Mouse (Mus musculus) intestine, embryonic 14.5 days (tissue): Measurements from ENCODE around the gene Atp1a1. TPM values are rescaled to one million over a fixed set of nuclear protein-coding genes. Genes with fewer than 3 reads are reported as not detected.

ENCODE experiments used
- ATAC-seq: fragments of 200-750 bp; cut with Nextera tagmentation; replicated peaks from 2 replicates; pipeline ENCODE4 v1.8.0; 2017; ENCODE audit warnings: low read depth, moderate number of reproducible peaks, moderate TSS enrichment, moderate library complexity; ENCODE audit not compliant: low FRiP score, low TSS enrichment
- DNase-seq: peaks from one replicate; pipeline ENCODE4 v3.0.0-alpha.2; 2018; ENCODE audit warnings: low spot score
- H3K27ac ChIP-seq: fragments of 300-500 bp; sonication (generic); 2 replicates; pipeline ENCODE4 v1.5.1; 2014; ENCODE audit warnings: low read depth, mild to moderate bottlenecking, control low read depth
- H3K27me3 ChIP-seq: fragments of 300-500 bp; sonication (generic); replicated peaks from 2 replicates; pipeline ENCODE4 v1.6.1; 2014; ENCODE audit warnings: low read length, control low read depth; ENCODE audit not compliant: control insufficient read depth, insufficient read depth
- H3K36me3 ChIP-seq: fragments of 300-500 bp; sonication (generic); 2 replicates; pipeline ENCODE4 v1.6.1; 2014; ENCODE audit warnings: low read length, control low read depth; ENCODE audit not compliant: control insufficient read depth, insufficient read depth
- H3K4me1 ChIP-seq: fragments of 300-500 bp; sonication (generic); replicated peaks from 2 replicates; pipeline ENCODE4 v1.6.1; 2014; ENCODE audit warnings: low read length, control low read depth, mixed read lengths; ENCODE audit not compliant: control insufficient read depth, insufficient read depth
- H3K4me2 ChIP-seq: fragments of 300-500 bp; sonication (generic); 2 replicates; pipeline ENCODE4 v1.6.1; 2014; ENCODE audit warnings: low read length
- H3K4me3 ChIP-seq: fragments of 300-500 bp; sonication (generic); 2 replicates; pipeline ENCODE4 v1.5.1; 2014; ENCODE audit warnings: low read depth, low read length, control low read depth, mixed read lengths
- H3K9ac ChIP-seq: fragments of 300-500 bp; sonication (generic); 2 replicates; pipeline ENCODE4 v1.6.1; 2014; ENCODE audit warnings: mild to moderate bottlenecking, low read length
- H3K9me3 ChIP-seq: fragments of 300-500 bp; sonication (generic); 2 replicates; pipeline ENCODE4 v1.6.1; 2016; ENCODE audit warnings: low read length, control low read depth; ENCODE audit not compliant: control insufficient read depth
- WGBS: fragments of 180-500 bp; shearing (Covaris S2); extraction: QIAGEN DNeasy Blood & Tissue Kit; methylation state at CpG from one replicate; pipeline ENCODE4 v1.1.7; 2014; 5-methylcytosine and 5-hydroxymethylcytosine counted together
- polyA plus RNA-seq: library from polyadenylated mRNA; unstranded; fragments of >200 nt; fragmentation: Nextera tagmentation; extraction: Ambion mirVana; gene quantifications from 2 replicates; pipeline ENCODE4 v1.2.1, GENCODE M21; 2014

Atp1a1 gene
- polyA plus RNA-seq, 1 experiment from 2014 or later: 276 TPM

- WGBS: 75% methylated on average over 3 of the region's 3 CpGs
- H3K9me3 ChIP-seq: no peaks in the 10 kb centered on the region
- no peak overlapping the region for H3K9ac ChIP-seq
- H3K4me1 ChIP-seq: peaks cover 9% of the 10 kb centered on the region; the same call in 1 of the 2 replicates
- H3K27me3 ChIP-seq: no peaks in the 10 kb centered on the region
- H3K4me2 ChIP-seq: no peak overlapping the region
- H3K36me3 ChIP-seq: peaks cover 53% of the 10 kb centered on the region
- H3K4me3 ChIP-seq: no peak overlapping the region
- no peak overlapping the region for H3K27ac ChIP-seq
- ATAC-seq (no peak), DNase-seq (no peak)
These were observed 29.9 kb downstream of the Atp1a1 start for GRCm38 (mm10) chr3:101574463-101575193.

DNA sequence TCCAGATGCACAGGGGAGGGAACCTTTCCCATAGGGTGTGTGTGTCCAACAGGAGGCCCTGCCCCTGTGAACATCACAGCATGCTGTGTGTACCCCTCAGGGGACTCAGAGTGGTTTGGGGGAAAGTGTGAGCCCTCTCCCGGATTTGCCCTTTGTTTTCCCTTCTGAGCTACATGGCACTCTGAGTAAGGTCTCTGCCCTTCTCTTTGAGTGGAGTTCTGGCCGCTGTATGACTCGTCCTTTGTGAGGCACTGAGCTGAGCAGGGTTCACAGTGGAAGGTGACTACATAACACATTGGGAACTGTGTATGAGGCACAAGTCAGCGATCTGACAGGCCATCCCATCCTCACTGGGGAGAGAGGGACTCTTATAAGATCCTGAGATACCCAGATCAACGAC is 31.5 kb downstream of the Atp1a1 start:
- no peak overlapping the region for H3K4me2 ChIP-seq
- H3K9ac ChIP-seq: no peak overlapping the region
- no peaks in the 10 kb centered on the region for H3K9me3 ChIP-seq
- peaks cover 36% of the 10 kb centered on the region for H3K36me3 ChIP-seq
- ATAC-seq: no peak
- WGBS: 73% methylated on average over 5 of the region's 5 CpGs
- peaks cover 4% of the 10 kb centered on the region; the same call in 1 of the 2 replicates for H3K4me1 ChIP-seq
- H3K27me3 ChIP-seq: no peaks in the 10 kb centered on the region
- no peak overlapping the region for H3K4me3 ChIP-seq
- DNase-seq: no peak
- H3K27ac ChIP-seq: no peak overlapping the region

DNA sequence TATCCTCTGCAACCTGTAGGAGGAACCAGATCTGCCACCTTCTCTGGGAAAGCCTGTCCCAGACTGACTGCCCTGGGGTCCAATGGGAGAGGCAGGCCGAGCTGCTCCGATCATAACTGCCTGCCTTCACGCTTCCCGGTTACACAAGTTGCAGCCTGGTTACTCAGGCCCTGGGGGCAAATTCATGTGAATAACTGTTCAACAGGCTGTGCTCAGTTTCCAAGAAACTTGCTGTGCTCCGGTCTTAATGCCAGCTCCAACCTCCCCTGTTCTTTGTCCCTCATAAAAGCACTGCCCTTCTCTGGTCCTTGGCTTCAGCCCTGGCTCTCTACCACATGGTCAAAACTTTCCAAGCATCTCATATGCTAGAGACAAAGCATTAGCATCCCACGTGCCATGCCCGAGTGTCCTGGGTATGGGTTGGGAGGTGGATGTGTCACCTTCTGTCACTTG is 32.3 kb downstream of the Atp1a1 start:
- Histone ChIP-seq H3K4me1 (peaks cover 4% of the 10 kb centered on the region; the same call in 1 of the 2 replicates), H3K27ac (no peak overlapping the region; the same call in 1 of the 2 replicates), H3K36me3 (peaks cover 28% of the 10 kb centered on the region), H3K4me3 (no peak overlapping the region), H3K4me2 (no peak overlapping the region), H3K27me3 (no peaks in the 10 kb centered on the region), H3K9me3 (no peaks in the 10 kb centered on the region), H3K9ac (no peak overlapping the region)
- no peak for DNase-seq
- WGBS: 63% methylated on average over 7 of the region's 7 CpGs
- no peak for ATAC-seq

DNA sequence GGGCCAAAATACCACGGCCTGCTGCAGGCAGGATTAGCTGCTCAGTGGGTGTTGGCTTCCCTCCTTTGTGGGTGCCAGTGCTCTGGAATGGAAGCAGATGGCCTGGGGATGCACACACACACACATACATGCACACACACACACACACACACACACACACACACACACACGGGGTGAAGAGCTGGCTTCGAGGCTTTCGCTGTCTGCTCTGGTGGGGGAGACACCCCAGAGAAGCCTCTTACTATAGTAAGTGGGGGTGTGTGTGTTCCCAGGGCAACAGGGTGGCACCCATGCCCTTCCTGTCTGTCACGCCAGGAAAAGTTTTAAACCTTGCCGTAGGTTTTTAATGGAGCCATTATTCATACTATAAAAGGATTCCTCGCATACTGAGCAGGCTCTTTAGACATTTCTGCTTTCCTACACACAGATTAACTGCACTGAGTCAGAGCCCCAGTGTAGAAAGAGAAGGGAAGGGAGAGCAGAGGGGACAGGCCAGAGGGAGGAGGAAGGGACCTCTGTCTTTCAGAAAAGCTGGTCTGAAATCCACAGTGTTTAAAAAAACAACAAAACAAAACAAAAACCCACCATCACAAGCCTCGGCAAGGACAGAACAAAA is 32.9 kb downstream of the Atp1a1 start:
- Histone ChIP-seq H3K4me3 (no peak overlapping the region), H3K27me3 (no peaks in the 10 kb centered on the region), H3K9me3 (no peaks in the 10 kb centered on the region), H3K36me3 (peaks cover 23% of the 10 kb centered on the region), H3K4me2 (no peak overlapping the region), H3K4me1 (peaks cover 4% of the 10 kb centered on the region; the same call in 1 of the 2 replicates), H3K27ac (no peak overlapping the region; the same call in 1 of the 2 replicates), H3K9ac (no peak overlapping the region)
- 45% methylated on average over 8 of the region's 8 CpGs for WGBS
- DNase-seq (no peak), ATAC-seq (no peak)

- no peaks in the 10 kb centered on the region for H3K27me3 ChIP-seq
- no peak overlapping the region for H3K27ac ChIP-seq
- no peaks in the 10 kb centered on the region for H3K9me3 ChIP-seq
- peaks cover 16% of the 10 kb centered on the region for H3K36me3 ChIP-seq
- no peak overlapping the region for H3K9ac ChIP-seq
- 81% methylated on average over 6 of the region's 6 CpGs for WGBS
- peaks cover 4% of the 10 kb centered on the region; the same call in 1 of the 2 replicates for H3K4me1 ChIP-seq
- H3K4me2 ChIP-seq: no peak overlapping the region
- no peak overlapping the region for H3K4me3 ChIP-seq
- ATAC-seq (no peak), DNase-seq (no peak)
These were observed 33.6 kb downstream of the Atp1a1 start for GRCm38 (mm10) chr3:101570747-101571514.

GRCm38 (mm10) chr3:101570246-101570645 is 34.2 kb downstream of the Atp1a1 start:
- H3K4me1 ChIP-seq: peaks cover 4% of the 10 kb centered on the region; the same call in 1 of the 2 replicates
- H3K36me3 ChIP-seq: peaks cover 9% of the 10 kb centered on the region; the same call in 1 of the 2 replicates
- ATAC-seq (no peak), DNase-seq (no peak)
- no peak overlapping the region for H3K27ac ChIP-seq
- no peak overlapping the region for H3K9ac ChIP-seq
- WGBS: 94% methylated on average over 3 of the region's 3 CpGs
- no peak overlapping the region for H3K4me3 ChIP-seq
- H3K27me3 ChIP-seq: no peaks in the 10 kb centered on the region
- no peak overlapping the region for H3K4me2 ChIP-seq
- no peaks in the 10 kb centered on the region for H3K9me3 ChIP-seq

GRCm38 (mm10) chr3:101568627-101569026 is 35.9 kb downstream of the Atp1a1 start:
- no peak for ATAC-seq
- no peak overlapping the region for H3K9ac ChIP-seq
- DNase-seq: no peak
- H3K4me1 ChIP-seq: peaks cover 4% of the 10 kb centered on the region; the same call in 1 of the 2 replicates
- H3K4me3 ChIP-seq: no peak overlapping the region
- no peaks in the 10 kb centered on the region for H3K27me3 ChIP-seq
- no peaks in the 10 kb centered on the region for H3K9me3 ChIP-seq
- no peaks in the 10 kb centered on the region for H3K36me3 ChIP-seq
- no peak overlapping the region for H3K27ac ChIP-seq
- WGBS: 96% methylated on average over 4 of the region's 4 CpGs
- no peak overlapping the region for H3K4me2 ChIP-seq

GRCm38 (mm10) chr3:101564011-101564410 is 40.5 kb downstream of the Atp1a1 start:
- Histone ChIP-seq H3K4me1 (0 out of 2 replicates have a peak, but pooled peaks cover 4% of the 10 kb centered on the region), H3K4me3 (no peak overlapping the region), H3K4me2 (no peak overlapping the region), H3K9me3 (no peaks in the 10 kb centered on the region), H3K36me3 (no peaks in the 10 kb centered on the region), H3K27me3 (no peaks in the 10 kb centered on the region), H3K27ac (no peak overlapping the region), H3K9ac (no peak overlapping the region)
- DNase-seq: no peak
- WGBS: 90% methylated on average over 2 of the region's 2 CpGs
- no peak for ATAC-seq
